Mouse (Mus musculus): ENCODE results near the gene Insc. TPM values are rescaled to one million over a fixed set of nuclear protein-coding genes. Genes with fewer than 3 reads are reported as not detected.

Insc gene
- total and polyA plus RNA-seq, 3 experiments = not detected

GRCm38 (mm10) chr7:114773781-114774180 is 30.3 kb downstream of the Insc start:
- H3K79me2 ChIP-seq (replicated peaks; ENCODE audit: control insufficient read depth, extremely low read depth, insufficient read depth, poor library complexity, severe bottlenecking) = no peaks in the 10 kb centered on the region
- TF ChIP-seq USF1 (IDR thresholded peaks at IDR 0.05; ENCODE audit: low read depth, low read length) = no peak
- TF ChIP-seq SIN3A (IDR thresholded peaks at IDR 0.05; ENCODE audit: low read length) = no peak
- TF ChIP-seq NRF1 (IDR thresholded peaks at IDR 0.05; ENCODE audit: low read depth, low read length) = no peak
- no peak for TF ChIP-seq UBTF (IDR thresholded peaks at IDR 0.05; ENCODE audit: low read depth, low read length)
- TF ChIP-seq ELF1 (IDR thresholded peaks at IDR 0.05; ENCODE audit: low read depth, low read length) = no peak
- no peak for TF ChIP-seq MAFK (IDR thresholded peaks at IDR 0.05; ENCODE audit: insufficient replicate concordance, low read length)
- TF ChIP-seq BHLHE40 (IDR thresholded peaks at IDR 0.05; ENCODE audit: low read depth, low read length) = no peak
- no peak for TF ChIP-seq ZMIZ1 (IDR thresholded peaks at IDR 0.05; ENCODE audit: low read depth, low read length)
- no peak for TF ChIP-seq ZNF384 (IDR thresholded peaks at IDR 0.05; ENCODE audit: low read depth, low read length)
- TF ChIP-seq JUN (IDR thresholded peaks at IDR 0.05; ENCODE audit: insufficient read depth, low read depth, low read length) = no peak
- TF ChIP-seq MEF2A (IDR thresholded peaks at IDR 0.05; ENCODE audit: borderline replicate concordance, low read depth, low read length) = no peak
- TF ChIP-seq CHD2 (IDR thresholded peaks at IDR 0.05; ENCODE audit: low read length) = no peak
- no peak for TF ChIP-seq TCF12 (IDR thresholded peaks at IDR 0.05; ENCODE audit: low read depth, low read length)
- TF ChIP-seq E2F4 (IDR thresholded peaks at IDR 0.05; ENCODE audit: insufficient replicate concordance, low read depth, low read length) = no peak
- no peak for TF ChIP-seq EP300 (IDR thresholded peaks at IDR 0.05; ENCODE audit: low read length)
- no peak for TF ChIP-seq NELFE (IDR thresholded peaks at IDR 0.05; ENCODE audit: low read depth, low read length)
- no peak for TF ChIP-seq USF2 (conservative IDR thresholded peaks at IDR 0.05; ENCODE audit: low read depth, low read length)
- TF ChIP-seq HCFC1 (IDR thresholded peaks at IDR 0.05; ENCODE audit: low read depth, low read length) = no peak
- no peak for TF ChIP-seq JUND (conservative IDR thresholded peaks at IDR 0.05; ENCODE audit: low read depth, low read length)
- H3K9me3 ChIP-seq (replicated peaks; ENCODE audit: low read length) = no peaks in the 10 kb centered on the region
- no peak overlapping the region for H3K9ac ChIP-seq (ENCODE audit: insufficient read depth, low read depth)
- DNase-seq (ENCODE audit: extremely low read depth) = no peak
- H3K27ac ChIP-seq (ENCODE audit: insufficient read depth, low read depth) = no peak overlapping the region
- no peak overlapping the region for H3K4me2 ChIP-seq (ENCODE audit: insufficient read depth, low read depth, poor library complexity, severe bottlenecking)
- peaks cover 6 to 10% of the 10 kb centered on the region in 2 experiments; a peak in 3 of 4 replicates for H3K4me1 ChIP-seq (ENCODE audit: control insufficient read depth in 1 of 2, insufficient read depth in 2 of 2)
- in situ Hi-C loops (cut with MboI; ENCODE audit: low pct_ligation_motif_present, low pct_unique_long_range_greater_than_20kb, low sequenced_read_pairs) (no loop called here), dilution Hi-C loops (cut with MboI; ENCODE audit: extremely low pct_ligation_motif_present, extremely low pct_unique_long_range_greater_than_20kb, low sequenced_read_pairs) (no loop called here)
- H3K4me3 ChIP-seq (replicated peaks in 1 of 3; ENCODE audit: low read depth in 2 of 3, low read length in 2 of 3, poor library complexity in 1 of 3) = no peak overlapping the region
- no peaks in the 10 kb centered on the region for H3K36me3 ChIP-seq (replicated peaks in 1 of 2; ENCODE audit: control insufficient read depth in 1 of 2, insufficient read depth in 1 of 2, low read length in 1 of 2)
- H3K27me3 ChIP-seq (replicated peaks) = no peaks in the 10 kb centered on the region

GRCm38 (mm10) chr7:114775856-114776255 is 32.4 kb downstream of the Insc start:
- Histone ChIP-seq H3K9me3 (replicated peaks; ENCODE audit: low read length) (no peaks in the 10 kb centered on the region), H3K36me3 (replicated peaks in 1 of 2; ENCODE audit: control insufficient read depth in 1 of 2, insufficient read depth in 1 of 2, low read length in 1 of 2) (no peaks in the 10 kb centered on the region), H3K4me3 (replicated peaks in 1 of 3; ENCODE audit: low read depth in 2 of 3, low read length in 2 of 3, poor library complexity in 1 of 3) (no peak overlapping the region), H3K4me2 (ENCODE audit: insufficient read depth, low read depth, poor library complexity, severe bottlenecking) (no peak overlapping the region), H3K9ac (ENCODE audit: insufficient read depth, low read depth) (no peak overlapping the region), H3K4me1 (ENCODE audit: control insufficient read depth in 1 of 2, insufficient read depth in 2 of 2) (peaks cover 6 to 13% of the 10 kb centered on the region in 2 experiments; a peak in 3 of 4 replicates), H3K79me2 (replicated peaks; ENCODE audit: control insufficient read depth, extremely low read depth, insufficient read depth, poor library complexity, severe bottlenecking) (no peaks in the 10 kb centered on the region), H3K27me3 (replicated peaks) (no peaks in the 10 kb centered on the region), H3K27ac (ENCODE audit: insufficient read depth, low read depth) (no peak overlapping the region)
- DNase-seq (ENCODE audit: extremely low read depth) = no peak
- TF ChIP-seq CHD1 (IDR thresholded peaks at IDR 0.05; ENCODE audit: low read depth, low read length) = no peak
- no peak for TF ChIP-seq RAD21 (IDR thresholded peaks at IDR 0.05; ENCODE audit: low read depth, low read length)
- TF ChIP-seq MAZ (IDR thresholded peaks at IDR 0.05; ENCODE audit: low read depth, low read length) = no peak
- TF ChIP-seq JUND (conservative IDR thresholded peaks at IDR 0.05; ENCODE audit: low read depth, low read length) = no peak
- TF ChIP-seq MYC (IDR thresholded peaks at IDR 0.05; ENCODE audit: low read depth, low read length) = no peak
- TF ChIP-seq CTCF (conservative IDR thresholded peaks at IDR 0.05 in 1 of 2, IDR thresholded peaks at IDR 0.05 in 1 of 2; ENCODE audit: low read depth in 2 of 2, low read length in 2 of 2) = no peak
- TF ChIP-seq MXI1 (IDR thresholded peaks at IDR 0.05; ENCODE audit: low read depth, low read length) = no peak
- no peak for TF ChIP-seq KAT2A (IDR thresholded peaks at IDR 0.05; ENCODE audit: insufficient replicate concordance, low read length)
- in situ Hi-C loops (cut with MboI; ENCODE audit: low pct_ligation_motif_present, low pct_unique_long_range_greater_than_20kb, low sequenced_read_pairs) (no loop called here), dilution Hi-C loops (cut with MboI; ENCODE audit: extremely low pct_ligation_motif_present, extremely low pct_unique_long_range_greater_than_20kb, low sequenced_read_pairs) (no loop called here)

All from CH12.LX (cell line).